Mouse (Mus musculus) heart, adult 2 months (tissue): ENCODE measurements around the gene Pltp. TPM values are rescaled to one million over a fixed set of nuclear protein-coding genes. Genes with fewer than 3 reads are reported as not detected.
A peak's percentile ranks its signal among the peaks of the same experiment; 100 is the strongest.

Experiments used
- DNase-seq, 2 experiments: peaks; one replicate each; pipeline ENCODE4 v3.0.0; 2021
- H3K27ac ChIP-seq: fragments of 200-600 bp; 2 replicates; pipeline ENCODE4 v1.8.1; 2022
- H3K27me3 ChIP-seq: fragments of 200-500 bp; 2 replicates; pipeline ENCODE4 v1.6.1; 2012; ENCODE audit warnings: mild to moderate bottlenecking, low read length, inconsistent platforms, mixed read lengths; ENCODE audit not compliant: control insufficient read depth, insufficient read depth
- H3K36me3 ChIP-seq: fragments of 200-500 bp; 2 replicates; pipeline ENCODE4 v1.6.1; 2012; ENCODE audit warnings: low read length, inconsistent platforms; ENCODE audit not compliant: control insufficient read depth, insufficient read depth
- H3K4me1 ChIP-seq: fragments of 200-500 bp; 2 replicates; pipeline ENCODE4 v1.6.1; 2011; ENCODE audit warnings: low read length; ENCODE audit not compliant: control insufficient read depth, insufficient read depth
- H3K4me3 ChIP-seq: fragments of 200-600 bp; 2 replicates; pipeline ENCODE4 v1.8.1; 2022
- H3K79me2 ChIP-seq: fragments of 200-500 bp; replicated peaks from 2 replicates; pipeline ENCODE4 v1.6.1; 2012; ENCODE audit warnings: mild to moderate bottlenecking, inconsistent platforms, low read length, moderate library complexity, mixed read lengths; ENCODE audit not compliant: control insufficient read depth, insufficient read depth
- H3K9ac ChIP-seq: fragments of 200-500 bp; 2 replicates; pipeline ENCODE4 v1.6.1; 2012; ENCODE audit warnings: low read depth, mild to moderate bottlenecking, control low read depth, inconsistent platforms, low read length, mixed read lengths
- CTCF ChIP-seq: fragments of 200-600 bp; IDR thresholded peaks from 2 replicates; pipeline ENCODE4 v1.8.1; 2022; ENCODE audit warnings: antibody characterized with exemption, mild to moderate bottlenecking, moderate library complexity
- EP300 ChIP-seq: fragments of 200-500 bp; IDR thresholded peaks from 2 replicates; pipeline ENCODE4 v1.6.1; 2011; ENCODE audit warnings: low read depth, low read length, control low read depth; ENCODE audit not compliant: insufficient read depth
- POLR2A ChIP-seq: fragments of 200-500 bp; IDR thresholded peaks from 2 replicates; pipeline ENCODE4 v1.6.1; 2011; ENCODE audit warnings: mild to moderate bottlenecking, low read depth, low read length, control low read depth; ENCODE audit not compliant: insufficient read depth
- WGBS: fragments of 180-500 bp; shearing (Covaris S2); methylation state at CpG from one replicate; pipeline ENCODE4 v1.1.7; 2018; 5-methylcytosine and 5-hydroxymethylcytosine counted together
- intact Hi-C: fragments of 180-260 bp; cut with DNase I; formaldehyde crosslinking; loops from one replicate; pipeline ENCODE4 v1.15.1; 2025
- polyA plus RNA-seq: library from polyadenylated mRNA; depleted of rRNA; stranded (reverse); fragments of >200 nt; gene quantifications from 2 replicates; pipeline ENCODE4 v1.2.3, GENCODE M21; 2012
- total RNA-seq, 2 experiments: library from RNA; stranded (reverse); gene quantifications; 2 replicates each; pipeline ENCODE4 v1.2.3; 2021

Gene Pltp
- total and polyA plus RNA-seq, 3 experiments: 33.8 to 71.2 (median 36.1) TPM

DNA sequence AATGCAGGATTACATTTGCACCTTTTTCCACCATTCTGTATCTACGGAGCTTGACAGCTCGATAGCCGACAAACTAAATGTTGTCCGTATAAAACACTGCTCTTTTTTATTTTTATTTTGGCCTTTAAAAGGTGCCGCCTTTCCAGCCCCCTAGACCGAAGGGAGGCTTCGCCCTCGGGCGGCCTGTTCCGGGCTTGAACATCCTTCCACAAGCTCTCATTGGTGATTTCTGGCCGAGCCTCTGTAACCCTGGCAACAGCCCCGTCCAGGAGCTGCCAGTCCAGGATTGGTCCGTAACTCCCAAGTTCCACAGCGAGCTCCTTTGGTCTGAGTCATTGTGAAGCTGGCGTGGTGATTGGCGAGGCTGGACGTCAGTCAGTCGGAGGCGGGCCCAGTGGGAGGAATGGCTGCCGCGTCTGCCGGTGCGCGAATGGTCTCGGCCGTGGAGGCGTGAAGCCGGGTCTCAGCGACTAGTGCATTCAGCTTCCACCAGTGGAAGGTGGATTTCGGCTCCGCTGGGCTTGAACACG lies 34.8 kb downstream of the Pltp start, which contains the start of gene Zswim1:
Gene Zswim1, plus strand, starts transcription at position 51 of the 530 bp plus-strand sequence.
- H3K4me1 ChIP-seq: no peaks in the 10 kb centered on the region; the same call in 1 of the 2 replicates
- H3K27ac ChIP-seq: peak within 1 kb of the TSS; percentile 80
- H3K4me3 ChIP-seq: peak within 1 kb of the TSS; percentile 61
- WGBS: 1% methylated on average over 32 of the region's 32 CpGs
- peak; percentile 84 for TF ChIP-seq POLR2A
- no peak for TF ChIP-seq EP300
- TF ChIP-seq CTCF: peak; percentile 14; the same call in 1 of the 2 replicates
- DNase-seq: peak; percentile 99 to 100
- H3K27me3 ChIP-seq: no peaks in the 10 kb centered on the region
- no peaks in the 10 kb centered on the region for H3K36me3 ChIP-seq
- no peaks in the 10 kb centered on the region for H3K79me2 ChIP-seq
- intact Hi-C loops: loop anchor here (2.0 kb wide), 1 partner anchor 18 kb away; the partner anchor contains the start of genes Acot8 and Zswim3
- H3K9ac ChIP-seq: peak within 1 kb of the TSS; percentile 90

DNA sequence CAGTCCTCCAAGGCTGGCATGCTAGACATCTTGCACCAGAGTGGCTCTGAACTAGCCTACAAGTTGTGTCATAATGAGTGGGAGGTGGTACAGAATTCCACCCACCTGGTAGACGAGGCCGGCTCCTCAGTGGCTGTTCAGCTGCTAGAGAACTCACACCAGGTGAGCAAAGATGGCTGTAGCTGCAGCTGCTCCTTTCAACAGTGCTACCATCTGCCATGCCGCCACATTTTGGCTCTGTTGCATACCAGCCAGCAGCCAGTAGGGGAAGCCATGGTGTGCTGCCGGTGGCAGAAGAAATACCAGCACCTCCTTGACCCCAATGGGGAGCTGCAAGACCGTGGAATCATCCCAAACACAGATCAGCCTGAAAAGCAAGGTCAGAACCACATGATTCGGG lies 36.5 kb downstream of the Pltp start:
- WGBS: 82% methylated on average over 6 of the region's 6 CpGs
- Histone ChIP-seq H3K9ac (no peak overlapping the region), H3K79me2 (no peaks in the 10 kb centered on the region), H3K36me3 (no peaks in the 10 kb centered on the region), H3K4me1 (no peaks in the 10 kb centered on the region; the same call in 1 of the 2 replicates), H3K4me3 (no peak overlapping the region), H3K27me3 (no peaks in the 10 kb centered on the region), H3K27ac (no peak overlapping the region)
- DNase-seq: no peak
- TF ChIP-seq POLR2A (no peak), CTCF (no peak), EP300 (no peak)
- intact Hi-C loops: no loop called here

DNA sequence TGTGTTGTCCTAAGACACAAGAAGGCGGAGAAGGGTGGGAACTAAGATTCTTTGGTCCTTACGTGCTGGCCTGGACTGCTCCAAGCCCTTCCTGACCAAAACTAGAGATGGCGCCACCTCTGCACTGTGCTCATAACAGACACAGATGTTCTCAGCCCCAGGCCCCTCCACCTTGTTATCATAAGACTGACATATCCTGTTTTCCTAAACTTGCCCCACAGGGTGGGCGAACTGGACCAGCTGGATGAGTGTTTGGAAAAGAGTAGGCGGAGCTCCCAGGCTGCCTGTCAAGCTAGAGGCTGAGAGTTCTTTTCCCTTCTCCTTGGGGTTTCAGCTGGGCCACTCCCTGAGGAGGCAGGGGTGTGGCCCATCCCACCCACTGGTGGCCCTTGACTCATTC lies 39.8 kb downstream of the Pltp start:
- H3K27ac ChIP-seq: no peak overlapping the region

DNA sequence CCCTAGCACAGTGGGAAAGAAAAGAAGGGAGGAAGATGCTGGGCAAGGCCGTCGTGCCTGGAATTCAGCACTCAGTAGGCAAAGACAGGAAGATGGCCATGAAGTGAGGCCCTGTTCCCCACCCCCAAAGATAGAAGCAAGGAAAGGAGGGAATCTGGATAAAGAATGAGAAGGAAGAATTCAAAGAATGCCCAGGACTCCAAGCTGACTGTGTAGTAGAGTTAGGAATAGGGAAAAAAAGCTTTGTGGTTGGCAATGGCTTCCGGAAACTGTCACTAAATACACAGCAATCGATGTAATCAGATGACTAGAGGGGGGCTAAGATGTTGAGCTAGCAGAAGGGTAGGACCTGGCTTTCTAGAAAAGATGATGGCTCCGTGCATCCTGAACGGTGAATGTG lies 40.3 kb downstream of the Pltp start:
- no peak for DNase-seq
- no peak overlapping the region for H3K4me3 ChIP-seq
- H3K4me1 ChIP-seq: no peaks in the 10 kb centered on the region
- TF ChIP-seq CTCF (no peak), EP300 (no peak), POLR2A (no peak)
- intact Hi-C loops: no loop called here
- H3K27me3 ChIP-seq: no peaks in the 10 kb centered on the region
- H3K27ac ChIP-seq: no peak overlapping the region
- no peaks in the 10 kb centered on the region for H3K36me3 ChIP-seq
- no peaks in the 10 kb centered on the region for H3K79me2 ChIP-seq
- WGBS: 65% methylated on average over 6 of the region's 6 CpGs
- no peak overlapping the region for H3K9ac ChIP-seq

More for the DNA sequence above, 39.8 kb downstream of the Pltp start:
- Histone ChIP-seq H3K4me3 (no peak overlapping the region), H3K4me1 (no peaks in the 10 kb centered on the region), H3K79me2 (no peaks in the 10 kb centered on the region), H3K36me3 (no peaks in the 10 kb centered on the region), H3K9ac (no peak overlapping the region), H3K27me3 (no peaks in the 10 kb centered on the region)
- no peak for TF ChIP-seq POLR2A
- no peak for TF ChIP-seq EP300
- no peak for TF ChIP-seq CTCF
- intact Hi-C loops: no loop called here
- WGBS: 65% methylated on average over 5 of the region's 5 CpGs
- no peak for DNase-seq

DNA sequence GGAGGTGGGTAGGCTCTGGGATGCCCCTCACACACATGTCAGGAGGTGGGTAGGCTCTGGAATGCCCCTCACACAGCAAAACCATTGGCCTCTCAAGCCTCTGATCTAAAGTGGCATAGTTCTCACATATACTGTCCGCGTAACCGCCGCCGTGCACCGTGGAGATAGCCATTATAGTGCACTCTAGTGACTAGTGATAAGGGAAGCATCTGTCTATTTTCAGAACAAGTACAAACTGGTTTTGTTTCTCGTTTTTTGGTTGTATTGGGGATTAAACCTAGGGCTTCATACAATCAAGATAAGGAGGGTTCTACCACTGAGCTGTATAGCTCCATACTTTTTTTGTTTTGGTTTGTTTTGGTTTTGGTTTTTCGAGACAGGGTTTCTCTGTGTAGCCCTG lies 41.7 kb downstream of the Pltp start:
- Histone ChIP-seq H3K27me3 (no peaks in the 10 kb centered on the region), H3K79me2 (no peaks in the 10 kb centered on the region), H3K4me3 (no peak overlapping the region), H3K27ac (no peak overlapping the region), H3K4me1 (no peaks in the 10 kb centered on the region), H3K9ac (no peak overlapping the region), H3K36me3 (no peaks in the 10 kb centered on the region)
- no peak for DNase-seq
- TF ChIP-seq EP300 (no peak), CTCF (no peak), POLR2A (no peak)
- 82% methylated on average over 8 of the region's 8 CpGs for WGBS
- intact Hi-C loops: no loop called here

DNA sequence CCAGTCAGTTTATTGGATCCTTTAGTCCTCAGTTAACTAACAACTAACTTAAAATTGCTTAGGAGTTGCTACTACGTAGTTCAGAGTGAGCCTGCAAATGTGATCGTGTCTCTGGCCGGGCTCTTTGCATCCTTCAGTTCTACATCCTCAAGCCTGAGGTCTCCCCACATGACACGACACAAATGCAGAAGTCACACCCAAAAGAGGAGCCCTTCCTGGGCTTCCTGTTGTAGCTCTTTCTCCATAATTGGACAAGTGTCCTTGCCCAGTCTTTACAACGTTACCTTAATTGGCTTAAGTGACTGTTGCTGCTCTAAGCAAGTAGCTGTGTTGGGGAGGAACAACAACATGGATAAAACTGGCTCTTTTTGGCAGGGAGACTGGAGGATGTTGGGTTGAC lies 42.2 kb downstream of the Pltp start:
- no peaks in the 10 kb centered on the region for H3K27me3 ChIP-seq
- no peaks in the 10 kb centered on the region for H3K36me3 ChIP-seq
- 75% methylated on average over 5 of the region's 5 CpGs for WGBS
- no peaks in the 10 kb centered on the region for H3K4me1 ChIP-seq
- H3K4me3 ChIP-seq: no peak overlapping the region
- intact Hi-C loops: no loop called here
- H3K9ac ChIP-seq: no peak overlapping the region
- H3K27ac ChIP-seq: no peak overlapping the region
- TF ChIP-seq CTCF (no peak), EP300 (no peak)
- H3K79me2 ChIP-seq: no peaks in the 10 kb centered on the region
- DNase-seq: no peak
